Mouse (Mus musculus) urinary bladder, postnatal 10 days (tissue): ENCODE results near the gene Foxn3.
"Not testable (repeated sequence)": the region's sequence is repeated elsewhere in the genome, so short reads cannot be mapped to it uniquely, and the experiment has no call there.

Experiments
- DNase-seq: peaks from one replicate; pipeline ENCODE4 v3.0.0; 2022; ENCODE audit warnings: low spot score

Foxn3 gene

DNA sequence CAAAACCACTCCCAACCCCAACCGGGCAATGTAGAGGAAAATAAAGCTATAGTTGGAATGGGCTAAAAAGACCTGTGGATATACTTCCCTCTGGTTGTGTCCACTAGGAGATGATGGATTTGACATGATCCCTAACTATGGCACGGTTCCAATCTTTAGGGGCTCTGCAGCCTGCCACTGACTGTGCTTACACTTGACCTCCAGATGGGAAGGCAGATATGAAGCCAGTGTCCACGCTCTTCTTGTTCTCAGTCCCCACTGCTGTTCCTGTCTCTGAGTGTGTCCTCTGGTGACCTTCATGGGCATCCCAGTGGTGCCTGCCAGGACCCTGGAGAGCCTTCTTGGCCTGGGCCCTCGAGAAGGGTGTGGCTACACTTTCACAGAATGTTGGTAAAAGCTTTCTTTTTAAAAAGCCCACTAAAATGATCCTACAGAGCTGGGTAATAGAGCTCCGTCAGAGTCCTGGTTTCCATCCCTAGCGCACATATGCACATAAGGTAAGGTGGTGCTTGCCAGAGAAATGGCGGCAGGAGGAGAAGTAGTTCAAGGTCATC, 346.2 kb downstream of the Foxn3 start:
- DNase-seq = no peak

DNA sequence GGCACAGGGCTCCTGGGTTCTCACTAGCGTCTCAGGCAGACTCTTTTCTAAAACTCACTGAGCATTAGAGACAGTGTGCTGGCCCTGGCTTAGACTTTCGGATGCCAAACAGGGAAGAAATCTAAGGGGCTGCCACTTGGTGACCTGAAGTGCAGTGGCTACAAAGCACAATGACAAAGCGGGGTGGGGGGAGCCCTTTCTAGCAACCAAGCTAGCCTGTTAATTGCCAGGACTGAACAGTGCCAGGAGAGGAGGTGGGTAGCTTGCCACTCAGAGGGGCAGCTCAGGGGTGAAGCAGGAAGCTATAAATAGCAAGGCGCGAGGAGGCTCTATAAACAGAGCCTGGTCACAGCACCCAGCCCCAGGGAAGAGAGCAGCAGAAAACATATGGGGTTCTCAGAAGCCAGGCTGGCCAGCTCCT, 347.0 kb downstream of the Foxn3 start:
- DNase-seq = no peak

DNA sequence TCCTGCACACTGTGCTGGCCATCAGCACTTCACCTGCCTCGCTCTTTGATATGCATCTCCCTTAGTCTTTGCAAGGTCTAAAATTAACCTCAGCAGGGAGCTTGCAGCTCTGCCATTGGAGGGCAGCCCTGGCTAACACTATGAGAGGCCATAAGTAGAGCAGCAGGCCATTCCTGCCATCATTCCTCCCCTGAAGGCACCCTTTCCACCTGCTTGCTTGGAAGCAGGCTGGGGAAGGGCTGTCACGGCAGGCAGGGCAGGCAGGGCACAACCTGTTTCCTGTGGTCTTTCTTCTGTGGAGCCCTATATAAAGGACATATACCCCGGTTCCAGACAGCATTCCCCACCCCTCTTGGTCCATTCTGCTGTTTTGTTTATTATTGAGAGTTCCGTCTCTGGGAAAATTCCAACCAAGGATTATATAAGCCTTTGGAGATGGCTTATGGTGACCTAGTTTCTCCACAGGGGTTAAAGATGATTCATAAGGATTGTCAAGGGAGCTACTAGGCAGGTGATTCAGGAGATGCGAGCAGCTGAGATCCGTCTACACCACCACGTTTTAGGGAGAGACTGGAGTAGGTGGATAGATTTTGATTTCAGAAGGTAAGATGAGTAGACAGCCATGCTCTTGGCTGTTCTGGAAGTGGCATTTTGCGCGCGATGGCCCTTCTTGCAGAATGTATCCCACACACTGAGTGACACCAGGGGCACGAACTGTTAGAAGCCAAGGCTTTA, 347.7 kb downstream of the Foxn3 start:
- no peak for DNase-seq

DNA sequence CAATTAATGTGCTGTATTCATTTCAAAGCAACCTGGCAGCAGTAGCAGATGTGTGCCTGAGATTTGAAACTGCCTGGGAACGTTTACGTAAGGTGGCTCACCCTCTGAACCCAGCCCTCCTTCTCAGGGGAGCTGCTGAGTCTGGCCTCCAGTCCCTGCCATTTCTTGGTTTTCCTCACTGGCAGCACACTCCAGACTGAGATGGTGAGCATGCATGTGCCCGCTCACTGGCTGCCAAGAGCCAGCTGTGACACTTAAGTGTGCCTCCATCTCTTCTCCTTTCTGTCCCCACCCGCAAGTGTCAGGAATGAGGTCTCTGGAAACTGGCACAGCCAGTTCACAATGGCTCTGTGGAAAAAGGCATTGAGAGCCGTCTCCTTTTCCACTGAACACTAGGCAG, 349.3 kb downstream of the Foxn3 start:
- no peak for DNase-seq

DNA sequence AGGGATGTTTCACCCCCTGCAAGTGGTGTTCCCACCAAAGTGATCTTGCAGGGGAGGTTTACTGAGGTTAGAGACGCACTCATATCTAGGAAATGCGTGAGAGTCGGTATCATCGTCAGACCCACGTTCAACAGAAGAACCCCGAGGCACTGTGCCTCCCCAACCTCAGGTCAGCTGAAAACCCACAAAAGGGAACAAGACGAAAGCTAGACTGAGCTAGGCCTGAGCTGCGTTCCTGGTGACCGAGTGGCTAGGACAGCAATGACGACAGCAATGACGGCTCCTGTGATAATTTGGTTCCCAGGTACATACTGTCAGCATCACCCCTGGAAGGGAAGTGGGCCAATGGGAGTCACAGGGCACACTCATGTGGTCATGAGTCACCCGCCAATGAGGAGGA, 350.2 kb downstream of the Foxn3 start:
- DNase-seq = no peak

DNA sequence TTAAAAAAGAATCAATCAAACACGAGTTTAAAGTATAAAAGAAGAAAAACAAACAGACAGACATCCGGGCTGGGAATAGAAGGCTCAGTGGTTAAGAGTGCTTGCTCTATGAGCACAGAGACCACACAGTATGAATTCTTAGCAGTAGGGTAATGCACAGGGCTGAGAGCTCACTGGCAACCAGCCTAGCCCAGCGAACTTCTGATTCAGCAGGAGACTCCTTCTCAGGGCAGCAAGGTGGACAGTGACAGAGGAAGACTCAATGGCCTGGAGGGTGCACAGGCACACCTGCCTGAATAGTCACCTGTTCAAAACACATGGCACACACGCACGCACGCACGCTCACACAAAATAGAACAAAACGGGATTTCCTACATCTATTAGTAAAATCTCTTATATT, 353.6 kb downstream of the Foxn3 start:
- no peak for DNase-seq

DNA sequence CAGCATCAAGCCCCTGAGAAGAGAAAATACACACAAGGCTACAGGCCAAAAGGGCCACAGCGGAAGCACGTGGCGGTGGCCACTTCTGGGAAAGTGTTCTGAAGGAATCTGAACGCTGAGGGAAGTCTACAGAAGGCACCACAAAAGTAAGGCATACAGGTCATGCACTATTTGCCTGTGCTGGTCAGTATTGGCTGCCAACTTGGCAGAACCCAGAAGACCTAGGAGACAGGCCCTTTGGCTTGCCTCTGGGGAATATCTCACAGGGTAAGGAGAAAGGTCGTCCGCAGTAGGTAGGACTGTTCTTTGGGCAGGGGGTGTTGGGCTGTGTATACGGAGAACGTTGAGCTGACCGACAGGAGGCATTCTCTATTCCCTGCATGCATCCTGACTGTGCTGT, 355.1 kb downstream of the Foxn3 start:
- DNase-seq = no peak

DNA sequence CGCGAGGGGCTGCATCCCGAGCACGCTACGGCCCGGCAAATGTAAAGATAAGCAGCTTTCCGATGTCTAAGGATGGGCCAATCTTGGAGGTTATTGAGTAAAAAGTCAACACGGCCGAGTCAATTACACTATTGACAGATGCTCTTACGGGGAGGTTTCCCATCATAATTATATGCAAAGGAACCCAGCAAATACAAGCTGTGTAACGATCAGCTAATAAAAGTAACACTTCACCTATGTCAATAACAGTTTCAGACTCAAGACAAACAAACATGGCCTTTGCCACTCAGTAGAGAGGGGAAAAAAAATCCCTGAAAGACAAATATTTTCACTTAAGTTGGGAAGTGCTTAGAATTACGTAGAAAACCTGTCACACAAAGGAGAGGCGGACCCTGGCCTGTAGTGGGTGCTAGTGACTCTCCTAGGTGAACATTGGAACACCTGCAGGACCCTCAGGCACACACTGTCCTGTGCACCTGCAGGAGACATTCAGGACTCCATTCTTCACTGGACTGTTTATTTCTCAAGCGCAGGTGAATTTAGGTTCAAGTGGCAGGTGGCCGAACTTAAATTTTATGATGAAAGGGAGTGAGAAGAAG, 356.3 kb downstream of the Foxn3 start:
- DNase-seq = no peak

DNA sequence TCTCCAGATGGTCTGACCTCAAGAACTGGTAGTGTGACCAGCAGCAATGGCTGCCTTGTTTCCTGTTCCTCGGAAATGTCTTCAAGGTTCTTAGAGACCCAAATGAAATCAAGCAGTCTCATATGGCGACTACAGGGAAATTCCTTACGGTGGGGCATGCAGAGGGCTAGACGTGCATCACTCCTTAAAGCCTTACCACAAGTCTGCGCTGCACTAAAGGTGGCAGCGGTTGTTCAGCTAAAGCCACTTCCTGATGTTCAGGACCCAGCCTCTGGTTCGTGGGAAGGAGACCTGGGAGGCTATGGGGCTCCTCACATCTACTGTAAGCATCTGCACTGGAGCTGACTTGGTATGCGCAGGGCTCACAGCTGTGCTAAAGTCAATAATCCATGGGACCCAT, 357.6 kb downstream of the Foxn3 start:
- no peak for DNase-seq

DNA sequence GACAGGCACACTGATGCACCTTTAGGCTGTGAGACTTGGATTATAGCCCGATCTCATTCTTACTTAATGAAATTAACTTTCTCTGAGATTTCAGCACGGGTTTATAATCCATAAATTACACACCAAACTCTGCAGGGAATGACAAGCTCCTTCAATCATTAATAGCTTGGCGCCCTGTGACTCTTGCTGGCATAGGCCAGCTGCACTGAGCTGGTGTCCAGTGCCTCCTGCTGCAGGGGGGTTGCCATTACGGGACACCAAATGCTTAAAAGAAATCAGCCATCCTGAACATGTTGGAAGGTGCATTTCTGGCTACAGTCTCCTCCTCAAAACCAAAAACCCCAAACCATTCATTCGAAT, 364.3 kb downstream of the Foxn3 start:
- DNase-seq = no peak

DNA sequence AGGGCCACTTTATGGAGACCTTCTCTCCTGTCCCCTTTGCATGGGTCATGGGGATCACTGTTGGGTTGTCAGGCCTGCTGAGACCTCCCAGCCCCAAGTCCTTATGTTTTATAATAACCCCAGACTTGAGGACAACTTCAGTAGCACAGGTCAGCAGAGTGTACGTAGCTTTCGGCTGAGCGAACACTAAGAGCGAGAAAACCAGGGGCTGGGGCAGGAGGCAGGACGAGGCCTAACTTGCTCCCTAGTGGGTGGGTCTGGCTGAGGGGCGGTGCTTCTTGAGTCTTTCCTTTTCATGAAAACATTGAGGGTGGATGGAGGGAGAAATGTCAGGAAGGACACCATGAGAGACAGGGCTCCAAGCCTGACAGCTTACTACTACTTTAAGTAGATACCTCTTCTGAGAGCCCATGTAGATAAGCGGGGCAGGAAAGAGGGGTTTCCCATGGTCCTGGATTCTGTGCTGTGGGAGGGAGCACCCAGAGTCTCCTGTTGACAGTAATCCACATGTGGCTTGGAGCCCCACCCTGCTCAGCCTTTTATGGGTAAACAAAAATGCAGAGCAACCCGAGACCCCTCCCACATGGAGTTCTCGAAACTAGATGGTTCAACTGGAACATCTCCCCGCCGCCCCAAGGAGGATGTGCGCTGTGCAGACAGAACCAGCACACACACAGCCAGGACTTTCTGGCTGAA, 364.8 kb downstream of the Foxn3 start:
- no peak for DNase-seq

DNA sequence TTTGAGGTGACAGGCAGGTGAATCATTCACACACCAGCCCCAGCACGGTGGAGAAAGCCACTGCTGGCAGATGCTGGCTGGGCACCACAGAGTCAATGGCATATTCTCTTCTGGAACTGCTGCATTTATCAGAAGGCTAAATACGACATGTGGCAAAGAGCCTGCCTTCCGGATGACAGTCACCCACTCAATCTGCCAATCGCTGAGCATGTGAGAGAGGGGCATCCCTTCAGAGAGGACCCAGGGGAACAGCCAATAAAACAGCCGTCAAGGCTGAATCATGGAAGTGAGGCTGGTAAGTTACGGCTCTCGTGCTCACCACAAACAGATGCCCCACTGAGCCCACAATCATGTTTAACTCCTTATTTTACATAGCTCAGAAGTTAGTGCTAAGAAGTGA, 366.4 kb downstream of the Foxn3 start:
- DNase-seq = no peak

DNA sequence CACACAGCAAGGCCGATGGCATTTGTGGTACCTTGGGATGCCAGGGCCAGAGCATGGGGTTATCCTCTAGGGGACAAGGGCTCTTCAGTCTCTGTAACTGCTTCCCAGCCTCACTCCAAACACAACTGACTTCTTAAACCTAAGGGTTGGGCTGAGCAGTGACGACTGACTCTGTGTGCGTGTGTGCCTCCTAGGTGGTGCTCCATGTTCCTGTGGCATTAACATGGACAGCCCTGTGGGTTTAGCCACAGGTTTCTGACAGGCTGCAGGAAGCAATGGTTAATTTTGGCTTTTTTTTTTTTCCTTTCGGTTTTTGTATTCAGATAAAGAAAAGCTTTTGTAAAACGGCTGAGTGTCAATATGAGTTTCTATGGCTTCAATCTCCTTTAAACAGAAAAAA, 367.7 kb downstream of the Foxn3 start:
- DNase-seq = no peak

DNA sequence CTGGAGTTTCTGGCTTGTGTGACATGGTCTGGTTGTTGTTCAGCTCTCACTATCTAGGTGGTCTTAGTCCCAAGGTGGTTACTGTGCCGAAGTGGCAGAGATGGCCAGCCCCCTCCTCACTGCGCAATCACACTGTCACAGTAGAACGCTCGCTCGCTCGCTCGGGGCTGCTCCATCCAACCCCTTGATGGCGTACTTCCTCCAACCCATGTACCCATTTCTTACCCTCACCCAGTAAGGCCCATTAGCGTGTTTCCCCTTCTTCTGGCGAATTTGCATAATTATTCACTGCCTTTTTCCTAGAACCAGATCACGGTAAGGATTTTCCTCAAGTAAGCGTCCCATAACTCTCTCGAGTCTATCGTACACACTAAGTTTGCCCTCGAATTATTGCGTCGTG, 369.3 kb downstream of the Foxn3 start:
- DNase-seq = not testable (repeated sequence)

DNA sequence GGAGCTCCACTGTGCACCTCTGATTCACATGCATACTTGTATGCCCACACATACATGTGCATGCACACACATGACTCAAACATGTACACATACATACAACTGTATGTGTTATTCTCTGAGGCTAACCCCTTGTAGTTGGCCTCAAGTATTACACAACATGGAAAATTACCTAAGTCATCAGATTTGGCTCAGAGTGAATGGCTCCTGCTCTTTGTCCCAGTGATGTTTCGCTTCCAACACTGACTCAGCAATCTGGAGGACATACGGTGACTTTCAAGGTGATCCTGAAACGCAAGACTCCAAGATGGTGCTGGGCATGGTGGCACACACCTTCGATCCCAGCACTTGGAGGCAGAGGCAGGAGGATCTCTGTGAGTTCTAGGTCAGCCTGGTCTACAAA, 375.7 kb downstream of the Foxn3 start:
- no peak for DNase-seq

DNA sequence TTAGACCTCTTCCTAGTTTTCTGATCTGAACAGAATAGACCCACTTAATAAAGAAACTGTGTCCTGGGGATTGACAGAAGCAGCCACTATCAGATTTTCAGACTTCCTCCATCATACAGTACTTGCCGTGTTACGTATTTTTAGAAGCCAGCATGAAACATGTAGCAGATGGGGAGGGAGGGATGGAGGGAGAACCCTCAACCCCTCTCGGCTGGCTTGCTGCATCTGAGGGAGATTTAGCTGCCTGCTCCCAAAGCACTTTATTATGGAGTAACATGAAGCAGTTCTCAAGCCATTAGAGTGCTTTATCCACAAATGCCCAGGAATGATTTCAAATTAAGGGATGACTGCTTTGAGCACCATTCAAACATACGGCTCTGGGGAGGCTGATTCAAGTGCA, 377.1 kb downstream of the Foxn3 start:
- no peak for DNase-seq

DNA sequence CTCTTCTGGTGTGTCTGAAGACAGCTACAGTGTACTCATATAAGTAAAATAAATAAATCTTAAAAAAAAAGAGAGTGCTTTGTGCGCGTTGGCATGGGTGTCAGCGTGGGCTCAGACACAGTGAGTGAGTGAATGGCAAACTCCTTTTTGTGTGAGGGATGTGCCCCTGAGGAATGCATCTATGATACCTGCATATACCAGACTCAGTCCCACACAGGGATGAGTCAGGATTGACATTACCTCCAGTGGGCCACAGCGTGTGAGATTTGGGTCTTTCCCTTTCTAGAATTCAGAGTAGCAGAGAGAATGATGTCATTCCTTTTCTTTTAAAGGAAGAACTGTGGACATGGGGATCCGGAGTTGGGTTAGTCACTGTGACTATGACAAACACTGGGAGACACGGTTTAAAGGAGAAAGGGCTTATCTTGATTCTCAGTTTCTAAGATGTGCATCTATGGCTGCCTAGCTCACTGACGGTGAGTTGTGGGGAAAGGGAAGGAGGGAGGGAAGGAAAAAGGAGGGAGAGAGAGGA, 380.1 kb downstream of the Foxn3 start:
- no peak for DNase-seq

DNA sequence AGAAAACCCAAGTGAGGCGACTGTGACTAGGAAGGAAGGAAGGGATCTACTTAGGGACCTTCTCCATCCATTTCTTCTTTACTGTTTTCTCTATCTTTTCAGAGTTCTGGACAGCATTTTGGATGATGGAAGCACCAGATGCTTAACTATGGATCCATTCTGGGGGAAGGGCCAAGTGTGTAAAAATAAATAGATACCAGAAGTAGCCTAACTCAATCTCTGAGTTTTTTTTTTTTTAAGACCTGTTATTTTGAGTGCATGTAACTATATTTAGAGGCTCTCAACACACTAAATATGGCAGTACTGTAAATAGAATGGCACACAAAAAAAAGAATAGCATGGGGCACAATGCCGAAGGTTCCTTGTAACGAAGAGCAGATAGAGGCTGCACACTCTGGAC, 381.0 kb downstream of the Foxn3 start:
- no peak for DNase-seq

DNA sequence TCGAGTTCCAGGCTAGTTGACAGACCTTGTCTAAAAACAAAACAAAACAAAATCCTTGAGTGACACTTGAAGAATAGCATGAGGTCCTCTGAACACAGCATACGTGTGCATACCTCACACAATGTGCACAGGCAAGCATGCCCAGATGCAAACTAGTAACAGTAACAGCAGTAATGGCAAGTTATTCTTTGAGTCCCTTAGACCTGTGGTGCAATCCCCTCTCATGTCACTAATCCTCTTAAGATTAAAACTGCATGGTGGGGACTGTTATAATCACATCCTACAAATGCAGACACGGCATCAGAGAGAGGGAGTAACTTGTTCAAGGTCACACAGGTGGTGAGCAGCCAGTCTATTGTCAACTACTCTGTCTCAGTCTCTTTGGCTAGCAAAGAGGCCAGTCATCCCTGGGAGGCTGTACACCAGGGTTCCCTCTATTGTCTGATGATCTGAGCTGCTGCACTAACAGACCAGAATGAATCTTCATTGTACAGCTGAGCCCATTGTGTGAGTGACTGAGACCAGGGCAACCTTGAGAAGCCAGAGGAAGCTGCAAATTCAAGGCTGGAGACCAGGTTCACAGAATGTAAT, 383.1 kb downstream of the Foxn3 start:
- no peak for DNase-seq

DNA sequence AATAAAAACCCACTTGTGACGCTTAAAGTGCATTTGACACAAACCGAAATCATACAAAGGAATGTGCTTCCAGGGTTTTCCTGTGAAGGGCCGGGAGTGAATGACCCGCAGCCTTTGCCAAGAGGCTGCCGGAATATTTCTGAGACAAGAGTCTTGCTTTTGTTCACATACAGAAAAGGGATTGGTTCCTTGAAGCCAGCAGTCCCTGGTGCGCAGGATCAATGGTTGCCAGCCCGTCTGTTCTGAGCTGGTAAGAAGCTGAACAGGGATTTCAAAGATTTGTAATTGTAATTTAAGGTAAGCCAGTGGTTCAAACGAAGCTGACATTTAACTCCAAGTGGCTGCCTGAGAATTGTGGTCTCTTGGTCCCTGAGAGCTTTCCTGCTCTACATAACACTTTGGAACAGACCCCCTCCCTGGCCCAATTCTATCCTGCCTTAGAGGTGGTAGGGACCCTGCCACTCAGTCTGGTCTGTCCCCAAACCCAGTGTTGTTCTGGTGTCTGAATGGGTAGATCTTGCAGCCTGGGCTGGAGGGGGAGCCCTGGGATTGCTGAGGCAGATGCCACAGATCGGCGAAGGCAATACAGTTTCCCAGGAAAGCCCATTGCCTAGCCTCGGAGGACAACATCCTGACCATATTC, 388.3 kb downstream of the Foxn3 start:
- DNase-seq = no peak

DNA sequence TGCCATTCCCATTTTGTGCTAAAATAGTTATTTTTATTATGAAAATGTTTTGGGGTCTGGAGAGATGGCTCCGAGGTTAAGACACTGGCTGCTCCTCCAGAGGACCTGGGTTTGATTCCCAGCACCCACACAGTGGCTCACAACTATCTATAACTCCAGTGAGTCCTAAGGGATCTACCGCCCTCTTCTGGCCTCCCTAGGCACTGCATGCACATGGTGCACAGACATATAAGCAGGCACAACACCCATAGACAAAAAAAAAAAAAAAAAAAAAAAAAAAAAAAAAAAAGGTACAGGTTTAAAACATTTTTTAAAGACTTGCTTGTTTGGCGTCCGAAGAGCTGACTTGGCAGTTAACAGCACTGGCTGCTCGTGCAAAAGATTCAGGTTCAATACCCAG, 391.2 kb downstream of the Foxn3 start:
- no peak for DNase-seq

DNA sequence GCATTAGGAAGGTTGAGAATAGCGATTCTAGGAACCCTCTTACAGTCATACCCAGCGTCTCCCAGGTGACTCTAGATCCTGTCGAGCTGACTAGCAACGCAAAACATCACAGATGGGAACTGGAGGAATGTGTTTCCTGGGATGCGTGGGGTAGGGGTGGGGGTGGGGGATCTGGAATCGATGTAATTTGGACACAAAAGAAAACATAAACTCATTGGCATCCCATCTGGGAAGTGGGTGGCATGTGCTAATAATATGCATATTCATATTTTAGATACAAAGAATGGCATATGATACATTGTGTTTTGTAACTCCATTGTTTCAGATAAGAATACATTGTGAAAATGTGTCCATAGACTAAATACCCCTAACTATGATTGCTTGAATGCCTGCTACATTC, 393.5 kb downstream of the Foxn3 start:
- no peak for DNase-seq
